In genomic region chr16:17927351-17928082, GRCm38 (mm10) we compare ENCODE assay signal across 9 mouse cellular contexts. TPM values are rescaled to one million over a fixed set of nuclear protein-coding genes. Genes with fewer than 3 reads are reported as not detected.
DNase-seq lines count a peak whose midpoint lies in the region; ATAC-seq and TF ChIP-seq lines count a peak whose summit lies in the region.
"Had no signal": no experiment of that assay in that cellular context is flagged by ENCODE, and none has a peak within 500 bp of the region (broad histone marks: within the 10 kb centered on the region; RNA-seq: fewer than 3 reads in every experiment).

No protein-coding gene starts in this region.

- no peak for TF ChIP-seq POLR2A in brain, embryonic 14.5 days (IDR thresholded peaks at IDR 0.05; ENCODE audit: borderline replicate concordance, extremely low read depth, insufficient read depth, insufficient read length, poor library complexity, severe bottlenecking)

- peaks cover 29% of the 10 kb centered on the region for H3K4me1 ChIP-seq in forebrain, embryonic 15.5 days
- H3K4me1 ChIP-seq in kidney, embryonic 16.5 days (ENCODE audit: insufficient read depth, low read length) = peaks cover 15% of the 10 kb centered on the region

- H3K27ac ChIP-seq in forebrain, embryonic 15.5 days (replicated peaks) = peak overlapping the region; percentile 83
- peak overlapping the region; percentile 95 for H3K27ac ChIP-seq in kidney, embryonic 16.5 days (ENCODE audit: low read length)

- no peaks in the 10 kb centered on the region for H3K9me3 ChIP-seq in forebrain, embryonic 15.5 days
- no peaks in the 10 kb centered on the region for H3K9me3 ChIP-seq in kidney, embryonic 16.5 days (ENCODE audit: low read length)

- peak; percentile 55 for ATAC-seq in forebrain, embryonic 15.5 days (replicated peaks)
- ATAC-seq in kidney, embryonic 16.5 days (ENCODE audit: low FRiP score, low TSS enrichment) = peak; percentile 53
- no peak for ATAC-seq in monocyte, adult 5-6 weeks (replicated peaks; ENCODE audit: insufficient number of reproducible peaks, low FRiP score, low TSS enrichment, poor library complexity, severe bottlenecking)

- peaks cover 10% of the 10 kb centered on the region; the same call in 1 of the 2 replicates for H3K36me3 ChIP-seq in forebrain, embryonic 15.5 days
- H3K36me3 ChIP-seq in kidney, embryonic 16.5 days (ENCODE audit: insufficient read depth, low read length) = peaks cover 11% of the 10 kb centered on the region

- TF ChIP-seq CTCF in brain, embryonic 14.5 days (IDR thresholded peaks at IDR 0.05; ENCODE audit: borderline replicate concordance, extremely low read depth, insufficient read depth, insufficient read length) = no peak

- H3K27me3 ChIP-seq in forebrain, embryonic 15.5 days = no peaks in the 10 kb centered on the region
- H3K27me3 ChIP-seq in kidney, embryonic 16.5 days (ENCODE audit: insufficient read depth, low read length) = no peaks in the 10 kb centered on the region

- H3K4me2 ChIP-seq in forebrain, embryonic 15.5 days (replicated peaks) = peak overlapping the region; percentile 95
- H3K4me2 ChIP-seq in kidney, embryonic 16.5 days (replicated peaks; ENCODE audit: low read depth, low read length) = peak overlapping the region; percentile 99

- peak overlapping the region; percentile 77 for H3K9ac ChIP-seq in forebrain, embryonic 15.5 days (replicated peaks)
- peak overlapping the region; percentile 83 for H3K9ac ChIP-seq in kidney, embryonic 16.5 days (replicated peaks; ENCODE audit: low read length)

- WGBS in forebrain, embryonic 15.5 days = under 1% methylated on average over 72 of the region's 72 CpGs
- under 1% methylated on average over 71 of the region's 72 CpGs for WGBS in kidney, embryonic 16.5 days

- peak; percentile 40 for DNase-seq in ovary, postnatal 10 days (ENCODE audit: low spot score)
- DNase-seq in ovary, postnatal 14 days (ENCODE audit: low spot score) = no peak
- peak; percentile 52 for DNase-seq in brain, embryonic 14.5 days (ENCODE audit: low read depth)
- peak; percentile 53 for DNase-seq in lung, postnatal 10 days
- peak; percentile 62 to 65 for DNase-seq in right cerebral cortex, postnatal 10 days (ENCODE audit: low spot score in 2 of 2)

- peak overlapping the region; percentile 78 for H3K4me3 ChIP-seq in forebrain, embryonic 15.5 days
- peak overlapping the region; percentile 72 for H3K4me3 ChIP-seq in kidney, embryonic 16.5 days (ENCODE audit: low read length)

RNA-seq across cellular contexts. Expression of gene Slc25a1, which starts 0.5 kb away (rescaled TPM):
- polyA plus RNA-seq in brain, embryonic 14.5 days (2012; rRNA removed) = 110 and 126 TPM in 2 replicates
- polyA plus RNA-seq in forebrain, embryonic 15.5 days (2015; fragmentation: Nextera tagmentation; extraction: Ambion mirVana) = 139 and 145 TPM in 2 replicates
- 102 and 107 TPM in 2 replicates for polyA plus RNA-seq in kidney, embryonic 16.5 days (2015; fragmentation: Nextera tagmentation; extraction: Ambion mirVana)
- 28.5 to 36.6 TPM (median 33.8 TPM) in 3 replicates for total RNA-seq in monocyte, adult 5-6 weeks (2017)

RNA-seq across cellular contexts. Expression of gene Gsc2, which starts 12.7 kb away (rescaled TPM):
- 0.55 and 1.1 TPM in 2 replicates for polyA plus RNA-seq in brain, embryonic 14.5 days (2012; rRNA removed)
- polyA plus RNA-seq in forebrain, embryonic 15.5 days (2015; fragmentation: Nextera tagmentation; extraction: Ambion mirVana) = 0.19 TPM in 1 of 2 replicates, not detected in the other
- not detected in 2 replicates for polyA plus RNA-seq in kidney, embryonic 16.5 days (2015; fragmentation: Nextera tagmentation; extraction: Ambion mirVana)
- total RNA-seq in monocyte, adult 5-6 weeks (2017) = not detected in 3 replicates
- total RNA-seq: gastrocnemius, postnatal 4 days had no signal

RNA-seq across cellular contexts. Expression of gene Ess2, which starts 16.4 kb away (rescaled TPM):
- polyA plus RNA-seq in brain, embryonic 14.5 days (2012; rRNA removed) = 51.9 and 56.9 TPM in 2 replicates
- polyA plus RNA-seq in forebrain, embryonic 15.5 days (2015; fragmentation: Nextera tagmentation; extraction: Ambion mirVana) = 53.5 and 58.1 TPM in 2 replicates
- polyA plus RNA-seq in kidney, embryonic 16.5 days (2015; fragmentation: Nextera tagmentation; extraction: Ambion mirVana) = 40.7 and 44.8 TPM in 2 replicates
- 35.2 to 48.5 TPM (median 39.7 TPM) in 3 replicates for total RNA-seq in monocyte, adult 5-6 weeks (2017)

RNA-seq across cellular contexts. Expression of gene Tssk2, which starts 29.1 kb away (rescaled TPM):
- not detected in 2 replicates for polyA plus RNA-seq in brain, embryonic 14.5 days (2012; rRNA removed)
- polyA plus RNA-seq in forebrain, embryonic 15.5 days (2015; fragmentation: Nextera tagmentation; extraction: Ambion mirVana) = not detected in 2 replicates
- polyA plus RNA-seq in kidney, embryonic 16.5 days (2015; fragmentation: Nextera tagmentation; extraction: Ambion mirVana) = not detected in 2 replicates
- total RNA-seq in monocyte, adult 5-6 weeks (2017) = 2.2 TPM in 1 of 3 replicates, not detected in the others
- total RNA-seq: gastrocnemius, postnatal 4 days had no signal

RNA-seq across cellular contexts. Expression of gene Dgcr2, which starts 29.2 kb away (rescaled TPM):
- polyA plus RNA-seq in brain, embryonic 14.5 days (2012; rRNA removed) = 159 and 166 TPM in 2 replicates
- 99.8 and 99.9 TPM in 2 replicates for polyA plus RNA-seq in forebrain, embryonic 15.5 days (2015; fragmentation: Nextera tagmentation; extraction: Ambion mirVana)
- 103 and 107 TPM in 2 replicates for polyA plus RNA-seq in kidney, embryonic 16.5 days (2015; fragmentation: Nextera tagmentation; extraction: Ambion mirVana)
- total RNA-seq in monocyte, adult 5-6 weeks (2017) = 24.9 to 38.2 TPM (median 37.0 TPM) in 3 replicates
